Mouse (Mus musculus) megakaryocyte, embryonic 14.5 days (primary cell): ENCODE measurements around the gene Trim44. TPM values are rescaled to one million over a fixed set of nuclear protein-coding genes. Genes with fewer than 3 reads are reported as not detected.

ENCODE experiments used
- H3K27me3 ChIP-seq: replicated peaks from 2 replicates; pipeline ENCODE3; 2012; ENCODE audit warnings: inconsistent platforms
- H3K36me3 ChIP-seq: replicated peaks from 2 replicates; pipeline ENCODE3; 2012; ENCODE audit warnings: low read length, inconsistent platforms, mixed read lengths
- H3K4me1 ChIP-seq: 2 replicates; pipeline ENCODE4 v1.6.1; 2012; ENCODE audit warnings: inconsistent platforms
- H3K4me3 ChIP-seq: replicated peaks from 2 replicates; pipeline ENCODE3; 2012; ENCODE audit warnings: moderate library complexity, mild to moderate bottlenecking, inconsistent platforms
- H3K9me3 ChIP-seq: 2 replicates; pipeline ENCODE4 v1.6.1; 2012; ENCODE audit warnings: inconsistent platforms
- FLI1 ChIP-seq: IDR thresholded peaks from 2 replicates; pipeline ENCODE4 v1.6.1; 2012; ENCODE audit warnings: low read length, inconsistent platforms, mixed read lengths
- GATA1 ChIP-seq: IDR thresholded peaks from 3 replicates; pipeline ENCODE4 v1.6.1; 2012; ENCODE audit warnings: mixed read lengths, low read length, inconsistent platforms, borderline replicate concordance
- polyA plus RNA-seq: library from polyadenylated mRNA; stranded (reverse); fragments of >175 nt; gene quantifications from 2 replicates; pipeline ENCODE4 v1.2.3, GENCODE M21; 2012; ENCODE audit warnings: low replicate concordance; ENCODE audit not compliant: insufficient read depth

Trim44 gene
- polyA plus RNA-seq, 1 experiment = 3.5 TPM

DNA sequence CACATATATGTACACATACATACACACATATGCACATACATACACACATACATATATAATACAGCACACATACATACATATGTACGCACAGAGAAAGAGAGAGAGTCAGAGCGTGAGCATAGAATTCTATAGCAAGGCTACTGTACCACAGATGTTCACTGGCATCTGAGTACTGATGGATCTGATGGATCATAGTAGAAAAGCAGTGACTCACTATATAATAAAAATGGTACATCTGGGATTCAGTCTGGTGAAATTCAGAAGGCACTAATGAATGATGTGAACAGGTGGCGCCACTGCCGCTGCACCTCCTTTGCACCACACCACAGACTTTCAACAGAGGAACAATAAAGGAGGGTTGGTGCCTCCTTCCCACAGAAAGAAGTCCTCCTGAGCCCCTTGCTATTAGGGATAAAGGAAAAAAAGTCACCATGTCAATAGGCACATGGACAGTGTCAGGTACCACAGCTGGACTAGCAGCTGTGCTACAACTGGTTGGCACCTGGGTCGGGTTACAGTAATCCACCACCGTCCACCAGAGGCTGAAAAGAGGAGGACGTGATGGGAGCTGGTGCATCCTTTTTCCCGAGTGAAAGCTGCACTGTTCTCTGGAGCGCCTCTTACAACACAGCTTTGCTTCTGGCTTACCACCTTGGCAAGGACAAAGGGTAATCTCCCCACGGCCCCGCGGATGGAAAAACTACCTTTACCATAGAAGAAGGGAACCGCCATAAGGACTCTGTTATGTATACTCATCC lies 139.9 kb downstream of the Trim44 start:
- TF ChIP-seq FLI1 = no peak
- TF ChIP-seq GATA1 = no peak
- Histone ChIP-seq H3K4me1 (no peaks in the 10 kb centered on the region), H3K36me3 (no peaks in the 10 kb centered on the region), H3K4me3 (no peak overlapping the region), H3K9me3 (peaks cover 3% of the 10 kb centered on the region; the same call in 1 of the 2 replicates), H3K27me3 (peaks cover 6% of the 10 kb centered on the region)

DNA sequence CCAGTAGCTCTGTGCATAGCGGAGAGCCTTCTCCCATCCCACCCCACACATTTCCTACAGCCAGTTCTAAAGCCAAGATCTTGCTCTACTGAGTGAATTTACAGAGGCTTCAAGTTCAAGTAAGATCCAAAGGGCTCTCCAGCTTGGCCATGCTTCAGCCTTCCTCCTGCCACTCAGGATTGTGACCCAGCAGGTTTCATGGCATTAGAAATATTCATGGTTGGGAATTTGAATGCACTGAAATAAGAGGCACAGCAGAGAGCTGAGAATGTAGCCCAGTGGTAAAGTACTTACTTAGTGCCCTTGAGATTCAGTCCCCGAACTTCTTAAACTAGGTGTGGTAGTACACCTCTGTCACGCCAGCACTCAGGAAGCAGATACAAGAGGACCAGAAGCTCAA lies 140.7 kb downstream of the Trim44 start:
- Histone ChIP-seq H3K27me3 (peaks cover 9% of the 10 kb centered on the region), H3K4me3 (no peak overlapping the region), H3K9me3 (peaks cover 3% of the 10 kb centered on the region; the same call in 1 of the 2 replicates), H3K36me3 (no peaks in the 10 kb centered on the region), H3K4me1 (no peaks in the 10 kb centered on the region)
- TF ChIP-seq GATA1 (no peak), FLI1 (no peak)

- no peaks in the 10 kb centered on the region for H3K36me3 ChIP-seq
- H3K9me3 ChIP-seq = no peaks in the 10 kb centered on the region
- peaks cover 10% of the 10 kb centered on the region for H3K4me1 ChIP-seq
- H3K4me3 ChIP-seq = peak overlapping the region; percentile 66
- TF ChIP-seq GATA1 (no peak), FLI1 (no peak)
- peaks cover 41% of the 10 kb centered on the region for H3K27me3 ChIP-seq
These were observed 148.5 kb downstream of the Trim44 start for GRCm38 (mm10) chr2:102259139-102259538.

- H3K27me3 ChIP-seq = peaks cover 41% of the 10 kb centered on the region
- H3K36me3 ChIP-seq = no peaks in the 10 kb centered on the region
- H3K4me1 ChIP-seq = peaks cover 10% of the 10 kb centered on the region
- TF ChIP-seq GATA1 (no peak), FLI1 (no peak)
- no peaks in the 10 kb centered on the region for H3K9me3 ChIP-seq
- peak overlapping the region; percentile 74 for H3K4me3 ChIP-seq
These were observed 148.9 kb downstream of the Trim44 start for GRCm38 (mm10) chr2:102258682-102259081.

GRCm38 (mm10) chr2:102257964-102258605 lies 149.5 kb downstream of the Trim44 start:
- H3K9me3 ChIP-seq = no peaks in the 10 kb centered on the region
- TF ChIP-seq FLI1 (no peak), GATA1 (no peak)
- no peak overlapping the region for H3K4me3 ChIP-seq
- no peaks in the 10 kb centered on the region for H3K36me3 ChIP-seq
- peaks cover 43% of the 10 kb centered on the region for H3K27me3 ChIP-seq
- peaks cover 10% of the 10 kb centered on the region for H3K4me1 ChIP-seq

DNA sequence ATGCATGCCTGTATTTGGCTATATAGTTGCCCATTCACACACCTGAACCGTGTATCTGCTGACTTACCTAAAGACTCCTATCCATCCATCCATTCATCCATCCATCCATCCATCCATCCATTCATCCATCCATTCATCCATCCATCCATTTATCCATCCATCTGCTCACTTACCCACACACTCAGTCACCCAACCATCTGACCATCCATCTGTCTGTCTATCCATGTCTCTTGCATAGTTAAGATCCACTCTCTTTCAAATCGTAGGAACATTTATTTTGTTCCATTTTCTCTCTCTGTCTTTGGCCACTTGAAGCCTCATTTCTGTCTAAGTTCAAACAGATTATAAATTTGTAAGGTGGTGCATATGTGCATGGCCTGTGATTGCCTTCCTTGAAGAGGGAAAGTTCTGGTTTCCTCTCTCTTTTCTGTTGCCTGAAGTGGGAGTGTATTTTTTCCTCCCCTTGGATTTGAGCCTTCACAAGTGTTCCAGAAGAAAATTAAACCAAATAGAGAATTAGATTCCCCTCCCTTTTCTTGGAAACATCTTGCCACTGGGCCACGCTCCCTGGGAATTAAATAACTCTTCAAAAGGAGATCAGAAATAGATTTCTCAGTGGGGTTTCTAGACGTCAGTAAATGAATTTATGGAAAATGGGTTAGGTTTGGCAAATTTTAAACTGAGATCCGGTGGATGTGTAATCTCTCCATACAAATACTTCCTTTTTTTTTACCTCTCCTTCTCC lies 150.9 kb downstream of the Trim44 start:
- Histone ChIP-seq H3K4me1 (peaks cover 10% of the 10 kb centered on the region), H3K4me3 (no peak overlapping the region), H3K27me3 (peaks cover 43% of the 10 kb centered on the region), H3K9me3 (no peaks in the 10 kb centered on the region), H3K36me3 (no peaks in the 10 kb centered on the region)
- TF ChIP-seq FLI1 (no peak), GATA1 (no peak)

- peaks cover 43% of the 10 kb centered on the region for H3K27me3 ChIP-seq
- H3K4me1 ChIP-seq = peaks cover 10% of the 10 kb centered on the region
- TF ChIP-seq GATA1 = no peak
- no peak for TF ChIP-seq FLI1
- H3K4me3 ChIP-seq = no peak overlapping the region
- no peaks in the 10 kb centered on the region for H3K9me3 ChIP-seq
- no peaks in the 10 kb centered on the region for H3K36me3 ChIP-seq
These were observed 151.5 kb downstream of the Trim44 start for GRCm38 (mm10) chr2:102256100-102256499.

GRCm38 (mm10) chr2:102253204-102253603 lies 154.4 kb downstream of the Trim44 start:
- Histone ChIP-seq H3K27me3 (peaks cover 29% of the 10 kb centered on the region), H3K36me3 (no peaks in the 10 kb centered on the region), H3K4me3 (no peak overlapping the region), H3K4me1 (no peaks in the 10 kb centered on the region), H3K9me3 (no peaks in the 10 kb centered on the region)
- TF ChIP-seq GATA1 (no peak), FLI1 (no peak)

DNA sequence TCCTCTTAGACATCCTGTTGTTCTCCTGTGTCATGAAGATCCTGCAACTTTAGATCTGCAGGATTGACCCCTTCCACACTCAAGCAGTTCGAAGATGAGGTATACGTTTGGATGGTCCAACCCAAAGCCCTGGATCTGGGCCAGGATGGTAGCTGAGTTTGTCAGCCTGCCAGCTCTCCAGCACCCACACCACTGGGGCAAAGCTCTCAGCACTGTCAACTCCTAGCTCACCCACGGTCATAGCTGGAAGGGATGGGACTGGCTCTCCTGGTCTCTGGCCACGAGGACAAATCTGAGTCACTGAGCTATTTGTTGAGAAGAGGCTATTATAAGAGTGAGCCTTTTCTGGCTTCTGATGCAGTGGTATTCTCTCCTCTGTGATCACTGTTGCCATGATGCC lies 155.0 kb downstream of the Trim44 start:
- H3K9me3 ChIP-seq = no peaks in the 10 kb centered on the region
- peaks cover 24% of the 10 kb centered on the region for H3K27me3 ChIP-seq
- no peaks in the 10 kb centered on the region for H3K36me3 ChIP-seq
- TF ChIP-seq FLI1 = no peak
- no peak for TF ChIP-seq GATA1
- no peaks in the 10 kb centered on the region for H3K4me1 ChIP-seq
- H3K4me3 ChIP-seq = no peak overlapping the region

Other genes starting within 250 kb of the Trim44 start
- 0.22 TPM in 1 of 2 replicates, not detected in the other for gene Ldlrad3, start 221.4 kb downstream of the Trim44 start, polyA plus RNA-seq
- gene Fjx1, start 44.7 kb upstream of the Trim44 start, polyA plus RNA-seq = 0.16 TPM in 1 of 2 replicates, not detected in the other
- gene Pamr1, start 142.2 kb upstream of the Trim44 start, polyA plus RNA-seq = not detected in 2 replicates